ENCODE assay signal across 9 mouse cellular contexts in the genomic region with DNA sequence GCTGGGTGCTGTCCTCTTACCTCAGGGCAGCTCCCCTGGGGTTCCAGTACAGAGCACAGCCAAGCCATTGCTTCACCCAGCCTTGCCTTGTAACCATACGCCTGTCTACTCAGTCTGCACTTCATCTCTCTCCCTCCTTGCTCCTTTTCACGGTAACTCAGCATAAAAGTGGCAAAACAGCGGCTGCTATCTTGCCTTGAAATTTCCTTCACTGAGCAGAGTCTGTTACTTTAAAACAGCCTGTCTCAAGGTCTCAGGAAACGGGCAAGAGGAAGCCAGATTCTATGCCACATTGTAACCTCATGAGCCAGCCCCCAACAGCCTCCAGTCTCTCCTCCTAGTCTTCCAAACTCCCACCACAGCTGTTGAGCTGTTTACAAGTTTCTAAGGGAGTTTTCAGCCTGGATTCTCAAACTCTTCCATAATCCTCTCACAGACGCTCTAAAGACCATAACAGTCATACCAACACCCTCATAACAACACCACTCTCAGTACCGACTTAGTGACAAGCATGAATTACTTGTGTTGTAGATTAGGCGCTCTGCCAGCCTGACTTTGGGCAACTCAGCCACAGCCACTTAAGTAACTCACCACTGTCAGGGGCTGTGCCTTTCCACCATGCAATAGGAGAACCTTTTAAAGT. TPM values are rescaled to one million over a fixed set of nuclear protein-coding genes. Genes with fewer than 3 reads are reported as not detected.
DNase-seq lines count a peak whose midpoint lies in the region; ATAC-seq and TF ChIP-seq lines count a peak whose summit lies in the region.
"Had no signal": no experiment of that assay in that cellular context is flagged by ENCODE, and none has a peak within 500 bp of the region (broad histone marks: within the 10 kb centered on the region; RNA-seq: fewer than 3 reads in every experiment).

No protein-coding gene starts in this region.

- no peak for TF ChIP-seq POLR2A in olfactory bulb, adult 2 months (IDR thresholded peaks at IDR 0.05; ENCODE audit: insufficient read depth, low read depth, low read length)

- no peak overlapping the region for H3K4me3 ChIP-seq in embryonic facial prominence, embryonic 15.5 days (replicated peaks)
- no peak overlapping the region for H3K4me3 ChIP-seq in limb, embryonic 13.5 days
- H3K4me3 ChIP-seq in olfactory bulb, adult 2 months (ENCODE audit: insufficient read depth, low read depth, low read length): no peak overlapping the region
- no peak overlapping the region for H3K4me3 ChIP-seq in midbrain, embryonic 15.5 days

- intact Hi-C loops in heart, postnatal 25 days (cut with DNase I): no loop called here

- no peak for TF ChIP-seq CTCF in olfactory bulb, adult 2 months (IDR thresholded peaks at IDR 0.05; ENCODE audit: insufficient read depth, low read depth, low read length)

- H3K9ac ChIP-seq in embryonic facial prominence, embryonic 15.5 days: no peak overlapping the region
- H3K9ac ChIP-seq in limb, embryonic 13.5 days: 0 out of 2 replicates have a peak overlapping the region, but pooled peaks have one; percentile 8
- no peak overlapping the region for H3K9ac ChIP-seq in midbrain, embryonic 15.5 days

- H3K36me3 ChIP-seq in embryonic facial prominence, embryonic 15.5 days: peaks cover 9% of the 10 kb centered on the region; the same call in 1 of the 2 replicates
- H3K36me3 ChIP-seq in limb, embryonic 13.5 days: peaks cover 14% of the 10 kb centered on the region
- H3K36me3 ChIP-seq in midbrain, embryonic 15.5 days (replicated peaks): no peaks in the 10 kb centered on the region

- H3K4me2 ChIP-seq in embryonic facial prominence, embryonic 15.5 days (replicated peaks): no peak overlapping the region
- peak overlapping the region; percentile 27; the same call in 1 of the 2 replicates for H3K4me2 ChIP-seq in limb, embryonic 13.5 days (replicated peaks)
- H3K4me2 ChIP-seq in midbrain, embryonic 15.5 days: no peak overlapping the region

- no peak for ATAC-seq in embryonic facial prominence, embryonic 15.5 days (ENCODE audit: insufficient number of reproducible peaks, low FRiP score, low TSS enrichment, low read depth)
- ATAC-seq in limb, embryonic 13.5 days (ENCODE audit: low FRiP score, low read depth): 0 out of 2 replicates have a peak, but pooled peaks have one; percentile 57
- ATAC-seq in midbrain, embryonic 15.5 days (replicated peaks): no peak
- no peak for ATAC-seq in erythroid progenitor cell, adult 5-6 weeks (replicated peaks; ENCODE audit: low FRiP score, poor library complexity, severe bottlenecking)

- H3K9me3 ChIP-seq in embryonic facial prominence, embryonic 15.5 days (replicated peaks): no peaks in the 10 kb centered on the region
- H3K9me3 ChIP-seq in limb, embryonic 13.5 days: no peaks in the 10 kb centered on the region
- no peaks in the 10 kb centered on the region for H3K9me3 ChIP-seq in midbrain, embryonic 15.5 days

- peak overlapping the region; percentile 68 for H3K27ac ChIP-seq in embryonic facial prominence, embryonic 15.5 days (replicated peaks)
- peak overlapping the region; percentile 79; the same call in 1 of the 2 replicates for H3K27ac ChIP-seq in limb, embryonic 13.5 days
- 0 out of 2 replicates have a peak overlapping the region, but pooled peaks have one; percentile 13 for H3K27ac ChIP-seq in olfactory bulb, adult 2 months (ENCODE audit: insufficient read depth, low read depth, low read length)
- no peak overlapping the region for H3K27ac ChIP-seq in midbrain, embryonic 15.5 days

- no peaks in the 10 kb centered on the region for H3K27me3 ChIP-seq in embryonic facial prominence, embryonic 15.5 days
- no peaks in the 10 kb centered on the region for H3K27me3 ChIP-seq in limb, embryonic 13.5 days
- H3K27me3 ChIP-seq in midbrain, embryonic 15.5 days (replicated peaks): no peaks in the 10 kb centered on the region

- peak; percentile 96 for DNase-seq in heart, adult 11 months
- no peak for DNase-seq in heart, postnatal 25 days (ENCODE audit: low spot score)
- no peak for DNase-seq in cerebellum, adult 9-11 months

- 29% methylated on average over 7 of the region's 7 CpGs for WGBS in embryonic facial prominence, embryonic 15.5 days
- WGBS in limb, embryonic 13.5 days: 34% methylated on average over 7 of the region's 7 CpGs
- 36% methylated on average over 7 of the region's 7 CpGs for WGBS in olfactory bulb, adult 2 months
- WGBS in midbrain, embryonic 15.5 days: 68% methylated on average over 7 of the region's 7 CpGs

- H3K4me1 ChIP-seq in embryonic facial prominence, embryonic 15.5 days: peaks cover 12% of the 10 kb centered on the region
- H3K4me1 ChIP-seq in limb, embryonic 13.5 days: peaks cover 12% of the 10 kb centered on the region
- H3K4me1 ChIP-seq in olfactory bulb, adult 2 months (ENCODE audit: control insufficient read depth, insufficient read depth, low read length): 0 out of 2 replicates have a peak, but pooled peaks cover 5% of the 10 kb centered on the region
- no peaks in the 10 kb centered on the region for H3K4me1 ChIP-seq in midbrain, embryonic 15.5 days

RNA-seq across cellular contexts. Expression of a gene that starts 8.6 kb away (rescaled TPM):
- not detected for total RNA-seq in heart, postnatal 25 days (2021)
- 0.37 and 0.74 TPM in 2 replicates for polyA plus RNA-seq in embryonic facial prominence, embryonic 15.5 days (2015; fragmentation: Nextera tagmentation; extraction: Ambion mirVana)
- polyA plus RNA-seq in limb, embryonic 13.5 days (2015; fragmentation: Nextera tagmentation; extraction: Ambion mirVana): not detected in 2 replicates
- not detected in 2 replicates for polyA plus RNA-seq in olfactory bulb, adult 2 months (2012; ENCODE audit: insufficient read depth, insufficient read length, low replicate concordance, missing spikeins)
- not detected in 2 replicates for polyA plus RNA-seq in midbrain, embryonic 15.5 days (2015; fragmentation: Nextera tagmentation; extraction: Ambion mirVana)
- not detected in 2 replicates for total RNA-seq in erythroid progenitor cell, adult 5-6 weeks (2015; ENCODE audit: low replicate concordance)
- 0.64 TPM in 1 of 2 replicates, not detected in the other for total RNA-seq in erythroid progenitor cell, adult 5-6 weeks (2017; ENCODE audit: low replicate concordance)
- total RNA-seq: heart, postnatal 14 days had no signal

RNA-seq across cellular contexts. Expression of a gene that starts 21.5 kb away (rescaled TPM):
- total RNA-seq in heart, postnatal 25 days (2021): 10 to 100 TPM; 45.4 to 53.7 TPM
- 61.2 and 61.5 TPM in 2 replicates for polyA plus RNA-seq in embryonic facial prominence, embryonic 15.5 days (2015; fragmentation: Nextera tagmentation; extraction: Ambion mirVana)
- 44.0 and 45.0 TPM in 2 replicates for polyA plus RNA-seq in limb, embryonic 13.5 days (2015; fragmentation: Nextera tagmentation; extraction: Ambion mirVana)
- not detected in 2 replicates for polyA plus RNA-seq in olfactory bulb, adult 2 months (2012; ENCODE audit: insufficient read depth, insufficient read length, low replicate concordance, missing spikeins)
- 21.6 TPM in 2 replicates for polyA plus RNA-seq in midbrain, embryonic 15.5 days (2015; fragmentation: Nextera tagmentation; extraction: Ambion mirVana)
- total RNA-seq in erythroid progenitor cell, adult 5-6 weeks (2015; ENCODE audit: low replicate concordance): 58.3 and 86.9 TPM in 2 replicates
- 36.6 and 37.5 TPM in 2 replicates for total RNA-seq in erythroid progenitor cell, adult 5-6 weeks (2017; ENCODE audit: low replicate concordance)
